ENCODE assay signal across 18 mouse cellular contexts in genomic region chr3:90454931-90455330, GRCm38 (mm10). TPM values are rescaled to one million over a fixed set of nuclear protein-coding genes. Genes with fewer than 3 reads are reported as not detected.
DNase-seq lines count a peak whose midpoint lies in the region.
"Had no signal": no experiment of that assay in that cellular context is flagged by ENCODE, and none has a peak within 500 bp of the region (broad histone marks: within the 10 kb centered on the region; RNA-seq: fewer than 3 reads in every experiment).

No protein-coding gene starts in this region.

- DNase-seq in adrenal gland, adult (ENCODE audit: inconsistent age in 2 of 2, low spot score in 1 of 2), result peak; percentile 10 to 29
- no peak for DNase-seq in adrenal gland, adult 8-10 months
- DNase-seq in ES-CJ7 (ENCODE audit: low read depth, low spot score) (peak; percentile 71), ZHBTc4 (ENCODE audit: low read depth, low spot score) (peak; percentile 82)
- DNase-seq in cerebellum, adult 9-10 months, result no peak
- no peak for DNase-seq in left cerebral cortex, adult 11 months (ENCODE audit: low spot score)
- DNase-seq in embryo, embryonic 9.5 days (ENCODE audit: extremely low spot score), result no peak
- DNase-seq: adrenal gland, postnatal 14 days; cerebellum, adult 11 months; cerebellum, adult 2 months; cerebellum, postnatal 10 days; cerebellum, postnatal 36 days; embryo, embryonic 11 days; gastrocnemius, postnatal 14 days; heart, adult 11 months; heart, postnatal 10 days; heart, postnatal 36 days had no signal

RNA-seq across cellular contexts. Expression of gene Npr1, which starts 10.7 kb away (rescaled TPM):
- 100 to 1,000 TPM; 316 to 460 (median 368) TPM for total RNA-seq in adrenal gland, adult 8-10 months (2022)
- total RNA-seq: G1E had no signal

RNA-seq across cellular contexts. Expression of gene Ilf2, which starts 21.0 kb away (rescaled TPM):
- 10 to 100 TPM; 58.9 to 75.2 (median 67.3) TPM for total RNA-seq in adrenal gland, adult 8-10 months (2022)

RNA-seq across cellular contexts. Expression of gene Ints3, which starts 21.5 kb away (rescaled TPM):
- total RNA-seq in adrenal gland, adult 8-10 months (2022), result 100 to 1,000 TPM; 107 to 119 (median 110) TPM

RNA-seq across cellular contexts. Expression of gene Snapin, which starts 35.9 kb away (rescaled TPM):
- 100 to 1,000 TPM in 1 of 4 experiments, 10 to 100 TPM in 3; 73.3 to 105 (median 83.4) TPM for total RNA-seq in adrenal gland, adult 8-10 months (2022)

RNA-seq across cellular contexts. Expression of gene Chtop, which starts 54.4 kb away (rescaled TPM):
- 100 to 1,000 TPM; 114 to 130 (median 125) TPM for total RNA-seq in adrenal gland, adult 8-10 months (2022)

Comparison
In these comparisons a context has a peak if more than half of its experiments do, and no peak if none do; other contexts are left out.
1. DNase-seq: peak in adrenal gland, adult (2 of 2), ES-CJ7 (single experiment) and ZHBTc4 (single experiment); none in adrenal gland, adult 8-10 months (single experiment), cerebellum, adult 9-10 months (single experiment), left cerebral cortex, adult 11 months (single experiment) and embryo, embryonic 9.5 days (single experiment).